Mouse (Mus musculus) megakaryocyte, embryonic 14.5 days (primary cell): ENCODE data around the gene Vps29.

Experiments
- FLI1 ChIP-seq: IDR thresholded peaks from 2 replicates; pipeline ENCODE4 v1.6.1; 2012; ENCODE audit warnings: low read length, inconsistent platforms, mixed read lengths
- GATA1 ChIP-seq: IDR thresholded peaks from 3 replicates; pipeline ENCODE4 v1.6.1; 2012; ENCODE audit warnings: mixed read lengths, low read length, inconsistent platforms, borderline replicate concordance

GRCm38 (mm10) chr5:122306536-122306935 is 47.6 kb upstream of the Vps29 start:
- TF ChIP-seq FLI1, result no peak
- no peak for TF ChIP-seq GATA1
